Mouse (Mus musculus) testis, adult 2 months (tissue): ENCODE measurements around the gene Sprtn.

Experiments used
- CTCF ChIP-seq: fragments of 200-500 bp; IDR thresholded peaks from 2 replicates; pipeline ENCODE4 v1.5.1; 2012; ENCODE audit warnings: low read depth, mild to moderate bottlenecking, inconsistent platforms, low read length, moderate library complexity; ENCODE audit not compliant: control insufficient read depth, insufficient read depth, insufficient replicate concordance
- POLR2A ChIP-seq: fragments of 200-500 bp; IDR thresholded peaks from 2 replicates; pipeline ENCODE4 v1.6.1; 2012; ENCODE audit warnings: low read depth, mild to moderate bottlenecking, inconsistent platforms, low read length, moderate library complexity; ENCODE audit not compliant: control insufficient read depth

DNA sequence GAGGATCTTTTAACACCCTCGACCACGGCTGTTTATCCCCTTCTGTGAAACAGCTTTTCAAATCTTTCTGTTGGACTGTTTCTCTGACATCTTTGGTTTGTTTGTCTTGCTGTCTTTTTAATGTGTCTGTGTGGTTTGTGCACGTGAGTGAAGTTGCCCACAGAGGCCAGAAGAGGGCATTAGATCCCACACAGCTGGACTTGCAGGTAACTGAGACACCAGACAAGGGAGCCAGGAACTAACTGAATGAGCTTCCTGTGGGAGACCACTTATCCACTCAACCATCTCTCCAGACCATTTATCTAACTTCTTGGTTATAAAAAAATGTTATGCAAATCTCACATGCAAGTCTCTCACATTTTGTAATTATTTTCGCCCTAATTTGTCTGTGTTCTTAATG is 33.0 kb downstream of the Sprtn start:
- TF ChIP-seq POLR2A (no peak), CTCF (no peak)
